Mouse (Mus musculus): ENCODE results near the gene Wap.

GRCm38 (mm10) chr11:6638537-6638936, at the start of gene Wap:
- no peak for TF ChIP-seq CTCF (IDR thresholded peaks at IDR 0.05; ENCODE audit: extremely low read depth, insufficient read depth, insufficient read length, insufficient replicate concordance)
- TF ChIP-seq POLR2A (IDR thresholded peaks at IDR 0.05; ENCODE audit: low read depth, low read length) = no peak
